Mouse (Mus musculus) heart, adult 8-10 months (tissue): ENCODE data around the gene Plscr4. TPM values are rescaled to one million over a fixed set of nuclear protein-coding genes. Genes with fewer than 3 reads are reported as not detected.

Experiments used
- DNase-seq: peaks from one replicate; pipeline ENCODE4 v3.0.0; 2022; ENCODE audit warnings: low spot score
- total RNA-seq, 4 experiments: library from RNA; stranded (reverse); gene quantifications; 2 replicates each; pipeline ENCODE4 v1.2.4; 2022

Plscr4 gene
- 1 to 10 TPM; 7.0 to 9.2 (median 7.7) TPM for total RNA-seq

- DNase-seq = peak; percentile 83
Observed at GRCm38 (mm10) chr9:92457261-92458058, at the start of gene Plscr4. Gene Plscr4 (plus strand): TSS chr9:92457373.

GRCm38 (mm10) chr9:92410225-92410624 is 46.9 kb upstream of the Plscr4 start:
- no peak for DNase-seq

- peak; percentile 67 for DNase-seq
Observed at GRCm38 (mm10) chr9:92412045-92412444, 45.1 kb upstream of the Plscr4 start.

DNA sequence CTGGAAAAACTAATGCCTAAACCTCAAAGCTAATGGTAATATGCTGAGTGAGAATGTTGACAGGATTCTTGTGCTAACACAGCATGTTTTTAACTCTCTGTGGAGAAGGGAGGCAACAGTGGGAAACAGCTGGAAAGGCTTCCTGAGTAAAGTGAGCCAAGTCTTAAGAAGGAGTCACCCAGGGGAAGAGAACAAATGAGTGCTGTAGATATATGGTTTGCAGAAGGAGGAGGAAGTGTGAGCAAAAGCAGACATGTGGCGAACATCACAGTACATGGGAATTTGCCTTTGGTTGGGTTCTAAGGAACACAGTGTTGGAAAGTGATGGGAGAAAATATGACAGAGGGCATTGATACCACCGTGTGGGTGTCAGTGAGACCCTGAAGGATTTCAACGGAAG is 43.5 kb upstream of the Plscr4 start:
- peak; percentile 45 for DNase-seq

DNA sequence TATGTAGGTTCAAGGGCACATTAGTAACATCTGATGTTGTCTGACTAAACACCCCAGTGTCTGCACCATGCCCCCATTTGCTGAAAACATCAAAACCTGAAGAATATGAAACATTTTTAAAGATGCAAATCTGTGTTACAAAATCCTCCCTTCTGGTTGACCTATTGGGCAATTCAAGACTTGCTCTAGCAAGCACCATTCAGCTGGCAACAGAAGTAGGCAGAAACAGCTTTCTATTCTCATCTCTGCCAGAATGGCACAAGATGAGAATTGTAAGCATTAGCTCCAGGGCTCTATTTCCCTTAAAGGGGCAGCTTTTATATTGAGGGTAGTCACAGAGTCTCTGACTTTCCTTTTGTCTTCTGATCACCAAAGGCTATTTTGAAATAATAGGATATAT is 19.4 kb upstream of the Plscr4 start:
- no peak for DNase-seq

GRCm38 (mm10) chr9:92441468-92441867 is 15.7 kb upstream of the Plscr4 start:
- DNase-seq = no peak

DNA sequence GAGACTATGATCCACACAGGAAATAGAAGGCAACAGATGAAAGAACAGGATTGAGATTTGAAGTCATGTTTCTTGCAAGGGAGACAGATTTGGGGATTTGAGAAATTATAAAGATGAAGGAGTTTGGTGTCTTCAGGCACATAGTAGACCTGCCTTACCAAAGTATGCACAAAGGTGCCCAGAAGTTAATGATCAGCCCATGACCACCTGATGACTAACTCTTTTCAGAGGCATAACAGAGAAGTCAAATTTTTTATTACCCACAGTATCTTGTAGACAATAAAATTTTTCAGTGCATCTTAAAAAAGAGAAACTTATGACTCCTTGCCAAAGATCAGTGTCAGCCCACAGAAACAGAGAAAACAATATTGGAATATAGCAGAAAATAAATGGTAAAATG is 12.6 kb upstream of the Plscr4 start:
- DNase-seq = no peak

GRCm38 (mm10) chr9:92456605-92457004 is 568 bp upstream of the Plscr4 start:
- no peak for DNase-seq

GRCm38 (mm10) chr9:92458059-92458402 is 858 bp downstream of the Plscr4 start:
- DNase-seq = no peak

GRCm38 (mm10) chr9:92458418-92458817 is 1.2 kb downstream of the Plscr4 start:
- peak; percentile 19 for DNase-seq

DNA sequence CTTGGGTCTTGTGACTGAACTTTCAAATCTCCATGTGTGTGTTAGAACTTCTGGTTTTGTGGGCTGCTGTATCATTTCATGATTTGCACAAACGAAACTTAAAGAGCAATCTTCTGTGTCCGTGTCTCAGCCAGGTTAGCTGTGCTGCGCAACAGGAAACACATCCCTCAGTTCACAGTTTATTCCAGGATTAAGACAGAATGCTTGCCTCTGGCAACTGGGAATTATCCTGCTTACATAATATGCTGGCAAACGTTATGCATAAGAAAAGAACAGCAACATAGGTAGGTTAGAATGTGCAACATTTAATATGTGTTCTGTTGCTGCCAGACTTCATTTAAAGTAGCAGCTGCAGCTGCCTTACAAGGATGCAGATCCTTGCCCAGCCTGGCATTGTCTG is 10.6 kb downstream of the Plscr4 start:
- DNase-seq = no peak

DNA sequence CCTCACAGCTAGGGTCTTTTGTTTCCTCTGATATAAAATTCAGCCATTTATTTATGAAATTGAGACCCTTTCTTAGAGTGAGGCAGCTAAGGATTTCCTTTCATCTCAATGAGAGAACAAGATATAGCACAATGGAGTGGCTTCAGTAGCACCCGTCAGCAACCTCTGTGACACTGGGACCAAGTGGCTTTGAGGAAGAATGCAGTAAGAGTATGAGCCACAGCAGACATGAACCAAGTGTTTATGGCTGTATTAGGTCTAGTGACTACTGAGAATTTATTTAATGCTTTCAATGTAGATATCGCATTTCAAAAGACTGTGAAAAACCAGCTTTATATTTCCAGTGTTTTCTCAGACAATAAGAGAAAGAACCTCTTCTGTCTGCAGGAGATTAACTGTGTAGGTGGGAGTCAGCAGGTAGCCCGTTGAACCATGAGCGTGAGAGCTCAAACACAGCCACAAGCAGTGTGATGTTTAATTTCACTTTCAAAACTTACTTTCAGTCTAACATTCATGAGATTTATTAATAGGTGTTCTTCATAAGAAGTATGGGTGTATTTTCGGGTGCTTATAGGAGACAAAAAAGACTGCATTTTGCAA is 15.2 kb downstream of the Plscr4 start:
- no peak for DNase-seq

DNA sequence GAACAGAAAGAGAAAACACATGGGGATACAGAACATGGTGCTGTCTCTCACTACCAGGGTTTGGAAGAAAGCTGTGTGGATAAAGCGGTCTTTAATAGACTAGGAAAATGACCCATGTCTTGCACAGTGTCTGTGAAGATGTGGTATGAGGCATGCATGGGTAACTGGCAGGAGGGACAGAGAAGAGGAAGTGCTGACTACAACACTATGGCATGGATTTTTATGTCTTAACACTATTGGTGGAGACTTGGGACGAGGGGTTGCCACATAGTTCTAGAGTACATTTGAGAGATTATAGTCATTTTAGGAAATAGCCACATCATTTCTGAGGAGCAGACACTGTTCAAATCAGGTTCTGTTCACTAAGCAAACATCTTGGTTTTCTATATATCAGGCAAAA is 16.0 kb downstream of the Plscr4 start:
- no peak for DNase-seq

GRCm38 (mm10) chr9:92474244-92474643 is 17.1 kb downstream of the Plscr4 start:
- no peak for DNase-seq

GRCm38 (mm10) chr9:92481663-92482062 is 24.5 kb downstream of the Plscr4 start:
- DNase-seq = no peak

DNA sequence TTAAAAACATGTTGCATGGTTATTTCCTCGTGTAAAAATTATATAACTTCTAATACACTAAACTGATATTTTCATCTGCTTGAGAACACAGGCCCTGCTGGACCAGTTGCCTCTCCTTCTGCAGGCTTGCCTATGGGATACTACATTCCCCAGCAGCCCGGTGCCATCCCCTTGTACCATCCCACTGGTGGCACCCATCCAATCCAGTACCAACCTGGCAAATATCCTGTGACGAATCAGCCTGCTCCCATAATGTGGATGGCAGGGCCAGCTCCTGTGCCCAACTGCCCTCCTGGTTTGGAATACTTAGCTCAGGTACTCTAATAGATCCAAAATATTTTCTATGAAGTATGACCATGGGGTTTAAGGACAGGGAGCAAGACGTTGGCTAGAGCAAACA is 25.4 kb downstream of the Plscr4 start:
- DNase-seq = no peak

- no peak for DNase-seq
Observed at GRCm38 (mm10) chr9:92484710-92485267, 27.6 kb downstream of the Plscr4 start.

DNA sequence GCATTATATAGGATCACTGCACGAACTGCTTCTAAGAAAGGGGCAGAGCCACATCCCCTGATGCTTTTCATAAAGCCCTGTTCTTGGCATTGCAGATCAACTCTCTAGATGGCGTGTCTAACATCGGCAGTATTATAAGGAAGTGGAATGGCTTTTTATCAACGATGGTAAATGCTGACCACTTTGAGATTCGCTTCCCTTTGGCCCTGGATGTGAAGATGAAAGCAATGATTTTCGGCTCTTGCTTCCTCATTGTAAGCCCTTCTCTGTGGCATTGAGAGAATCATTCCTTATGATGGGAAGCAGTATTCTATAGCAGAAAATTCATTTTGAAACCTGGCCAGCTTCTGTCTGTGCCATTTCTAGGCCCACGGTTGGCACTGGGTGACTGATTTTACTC is 32.7 kb downstream of the Plscr4 start:
- DNase-seq = no peak

DNA sequence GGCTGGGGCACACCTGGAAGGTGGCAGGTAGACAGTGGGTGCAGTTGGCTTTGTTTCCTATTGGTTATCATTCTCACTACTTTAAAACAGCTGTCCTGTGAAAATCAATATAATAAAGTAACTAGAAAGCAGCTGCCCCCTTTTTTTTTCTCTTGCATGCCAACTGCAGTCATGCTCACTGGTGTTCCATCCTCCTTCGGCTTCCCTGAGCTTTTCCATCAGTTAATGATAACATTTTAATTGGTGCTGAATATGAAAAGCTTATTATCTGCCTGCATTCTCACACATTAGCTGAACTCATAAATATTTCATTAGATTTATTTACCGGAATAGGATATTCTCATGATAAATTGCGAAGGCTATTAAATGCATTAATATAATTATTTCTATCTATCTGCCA is 33.1 kb downstream of the Plscr4 start:
- DNase-seq = no peak

DNA sequence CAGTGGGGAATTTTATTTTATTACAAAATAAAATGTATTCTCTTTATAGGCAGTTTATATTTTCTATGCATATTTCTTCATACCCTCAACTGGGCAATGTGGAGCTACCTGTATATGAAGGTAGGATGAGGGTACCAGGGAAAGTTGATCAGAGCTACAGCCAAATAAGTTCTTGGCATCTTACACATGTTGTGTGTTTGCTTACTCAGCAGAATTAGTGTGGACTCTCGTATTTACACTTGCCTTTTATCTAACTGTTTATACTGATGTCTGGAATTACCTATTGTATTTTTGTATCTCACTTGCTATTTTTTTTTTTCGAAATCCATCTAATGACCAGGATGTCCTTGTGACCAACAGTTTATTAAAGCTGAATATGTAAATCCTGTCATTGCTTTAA is 34.1 kb downstream of the Plscr4 start:
- DNase-seq = no peak

DNA sequence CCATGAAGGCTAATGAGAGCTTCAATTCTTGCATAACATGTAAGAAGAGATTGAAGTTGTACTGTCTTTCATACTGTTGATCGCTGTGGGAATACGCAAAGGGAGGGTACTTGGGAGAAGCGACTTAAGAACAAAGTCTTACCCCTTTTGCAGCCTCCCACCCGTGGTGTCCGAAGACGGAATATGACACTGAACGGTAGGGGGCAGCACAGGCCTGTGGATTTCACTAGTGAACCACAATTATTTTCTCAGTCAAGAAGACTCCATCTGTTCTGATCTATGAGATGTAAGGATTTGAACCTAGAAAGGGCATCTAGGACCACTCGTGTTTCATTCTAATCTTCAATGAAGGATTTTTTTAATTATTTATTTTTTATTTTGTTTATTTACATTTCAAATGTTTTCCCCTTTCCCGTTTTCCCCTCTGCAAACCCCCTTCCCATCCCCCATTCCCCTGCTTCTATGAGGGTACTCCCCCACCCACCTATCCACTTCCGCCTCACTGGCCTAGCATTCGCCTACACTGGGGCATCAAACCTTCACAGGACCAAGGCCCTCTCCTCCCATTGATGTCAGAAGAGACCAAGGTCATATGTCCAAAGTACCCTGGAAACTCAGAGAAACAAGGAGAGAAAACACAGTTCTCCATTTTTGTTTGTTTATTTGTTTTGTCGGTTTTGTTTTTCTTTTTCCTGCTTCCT is 42.7 kb downstream of the Plscr4 start:
- peak; percentile 88 for DNase-seq

GRCm38 (mm10) chr9:92504256-92504655 is 47.1 kb downstream of the Plscr4 start:
- DNase-seq = no peak

DNA sequence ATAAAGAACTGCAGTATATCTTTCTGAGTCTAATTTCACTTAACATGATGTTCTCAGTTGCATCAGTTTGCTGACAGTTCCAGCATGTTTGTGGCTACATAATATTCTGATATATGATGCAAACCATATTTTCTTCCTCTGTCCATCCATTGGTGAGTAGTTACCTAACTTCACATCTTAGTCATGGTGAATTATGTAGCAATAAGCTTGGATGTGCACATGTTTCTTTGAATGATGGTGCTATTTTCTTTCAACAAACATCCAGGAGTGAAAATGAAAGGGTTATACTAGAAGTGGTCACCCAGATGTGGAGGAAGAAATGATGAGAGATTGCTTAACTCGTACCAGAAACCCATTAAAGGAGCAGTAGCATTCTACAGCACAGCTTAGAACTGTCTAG is 47.7 kb downstream of the Plscr4 start:
- DNase-seq = no peak
